Mouse (Mus musculus) embryonic fibroblast, embryonic 13.5 days (primary cell): ENCODE data around the gene Adtrp.

ENCODE experiments used
- CTCF ChIP-seq: IDR thresholded peaks from 2 replicates; pipeline ENCODE4 v1.5.1; 2011; ENCODE audit warnings: mild to moderate bottlenecking, control low read depth, low read length, moderate library complexity, borderline replicate concordance; ENCODE audit not compliant: insufficient read depth
- POLR2A ChIP-seq: IDR thresholded peaks from 2 replicates; pipeline ENCODE4 v1.6.1; 2011; ENCODE audit warnings: low read depth, mild to moderate bottlenecking, control low read depth, low read length, moderate library complexity

DNA sequence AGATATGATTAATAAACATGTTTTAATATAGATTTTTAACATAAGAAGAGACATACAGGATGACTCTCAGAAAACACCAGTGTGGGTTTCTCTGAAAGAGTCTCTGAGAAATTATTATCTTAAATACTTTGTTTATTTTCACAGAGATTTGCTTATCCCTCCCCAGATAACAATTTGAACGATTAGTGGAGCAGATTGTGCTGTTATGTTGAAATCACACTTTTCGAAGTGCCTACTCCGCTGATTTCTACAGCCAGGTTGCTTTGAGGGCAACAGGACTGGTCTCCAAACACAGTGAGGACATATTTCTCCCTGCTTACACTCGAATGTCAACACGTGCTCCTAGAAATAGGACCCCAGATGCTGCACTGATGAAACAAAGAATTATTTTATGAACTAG, 2.5 kb downstream of the Adtrp start:
- TF ChIP-seq POLR2A (no peak), CTCF (no peak)
